Mouse (Mus musculus) urinary bladder, adult 18-20 months (tissue): Measurements from ENCODE around the gene Fbxl7.

Experiments used
- DNase-seq, 2 experiments: peaks; one replicate each; pipeline ENCODE4 v3.0.0; 2022; ENCODE audit warnings: low spot score in 2 of 2, mixed read lengths in 2 of 2

The Fbxl7 gene

DNA sequence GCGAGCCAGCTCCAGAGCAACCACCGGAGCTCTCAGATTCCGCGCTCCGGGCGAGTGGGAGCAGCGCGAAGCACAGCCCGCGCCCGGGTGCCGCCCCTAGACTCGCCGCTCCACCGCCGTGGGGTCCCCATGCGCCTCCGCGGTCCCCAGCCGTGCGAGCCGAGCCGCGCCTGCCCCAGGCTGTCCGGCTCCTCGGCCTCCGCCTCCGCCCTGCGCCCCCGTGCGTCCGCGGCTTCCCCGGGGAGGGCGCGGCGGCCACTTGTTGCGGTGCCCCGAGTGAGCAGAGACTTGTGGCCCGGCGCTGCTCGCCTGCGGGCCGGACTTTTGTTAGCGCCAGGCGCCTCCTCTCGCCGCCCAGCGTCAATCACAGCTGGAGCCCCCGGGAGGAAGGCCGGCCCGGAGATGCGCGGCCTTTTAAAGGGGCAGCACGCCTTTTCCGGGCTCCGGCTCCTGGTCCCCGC is at the start of gene Fbxl7:
Gene Fbxl7, minus strand, starts transcription at position 330 of the 461 bp plus-strand sequence.
- peak; percentile 48 to 79 for DNase-seq

DNA sequence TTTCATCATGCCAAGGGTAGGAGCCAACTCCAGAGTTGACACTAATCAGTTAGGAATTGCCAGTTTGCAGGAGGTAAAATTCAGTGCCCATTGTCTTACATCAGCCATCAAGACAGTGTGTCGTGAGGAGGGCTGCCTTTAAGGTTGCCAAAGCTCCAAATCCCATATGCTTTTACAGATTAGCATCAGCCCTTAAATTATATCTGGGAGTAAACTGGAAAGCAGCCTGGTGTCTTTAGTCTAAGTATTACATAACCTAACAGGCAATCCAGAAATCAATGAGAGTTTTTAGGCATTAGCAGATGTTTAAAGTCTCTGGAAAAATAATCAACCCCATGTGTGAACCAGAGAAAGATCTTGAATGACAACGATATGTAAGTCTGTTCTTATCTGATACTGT is 26.6 kb upstream of the Fbxl7 start:
- no peak for DNase-seq

DNA sequence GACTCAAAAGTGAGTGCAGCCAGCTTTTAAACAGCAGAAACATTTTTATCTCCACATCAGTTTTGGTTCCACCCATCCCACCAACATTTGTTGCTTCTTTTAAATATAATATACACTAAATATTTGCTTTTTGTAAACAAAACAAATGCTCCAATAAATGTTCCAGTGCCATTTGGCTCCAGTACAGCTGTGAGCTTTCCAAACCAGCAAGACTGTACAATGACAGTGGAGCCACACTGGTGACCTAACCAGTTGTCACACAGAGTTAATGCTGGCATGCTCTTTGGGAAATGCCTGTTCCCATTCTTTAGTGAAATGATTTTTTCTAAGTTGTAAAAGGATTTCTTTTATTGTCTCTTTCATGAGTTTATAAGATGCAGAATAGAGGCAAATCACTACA is 18.0 kb upstream of the Fbxl7 start:
- no peak for DNase-seq

DNA sequence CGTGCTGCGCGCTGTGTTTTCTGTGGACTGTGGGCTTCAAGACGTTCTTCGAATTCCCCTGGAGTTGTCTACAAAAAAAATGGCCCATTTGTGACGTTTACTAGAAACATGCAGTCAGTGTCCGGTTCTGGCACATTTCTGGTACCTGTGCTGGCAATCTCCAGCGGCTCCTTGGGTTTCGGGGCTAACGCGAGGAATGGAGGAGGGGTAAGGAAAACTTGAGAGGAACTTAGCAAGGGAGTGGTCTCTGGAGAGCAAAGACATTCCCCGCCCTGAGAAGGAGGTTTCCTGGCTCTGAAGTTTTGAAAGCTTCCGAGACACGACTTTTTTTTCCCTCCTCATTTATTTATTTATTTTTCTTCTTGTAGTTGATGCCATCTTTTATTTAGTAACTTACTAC is 381 bp upstream of the Fbxl7 start:
- peak in 1 of 2 experiments; percentile 0 for DNase-seq

DNA sequence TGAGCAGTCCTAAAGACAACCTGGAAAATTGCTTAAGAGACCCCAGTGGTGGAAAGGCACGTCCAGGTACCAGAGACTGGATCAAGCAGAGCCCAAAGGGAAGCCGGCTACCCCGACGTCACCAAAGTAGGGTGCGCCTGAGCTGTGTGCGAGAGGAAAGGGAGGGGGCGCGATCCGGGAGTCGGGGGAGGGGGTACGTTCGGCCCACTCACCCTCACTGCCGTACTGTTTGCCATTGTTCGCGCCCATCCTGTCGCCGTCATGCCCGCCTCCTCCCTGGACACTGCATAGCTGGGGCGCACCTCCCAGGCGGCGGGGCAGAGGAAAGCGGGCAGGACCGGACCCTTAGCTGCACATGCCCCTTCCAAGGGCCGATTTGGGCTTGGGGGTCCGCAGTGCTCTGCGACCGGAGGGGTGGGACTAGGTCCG is 565 bp downstream of the Fbxl7 start:
- DNase-seq, result peak; percentile 1 to 3

DNA sequence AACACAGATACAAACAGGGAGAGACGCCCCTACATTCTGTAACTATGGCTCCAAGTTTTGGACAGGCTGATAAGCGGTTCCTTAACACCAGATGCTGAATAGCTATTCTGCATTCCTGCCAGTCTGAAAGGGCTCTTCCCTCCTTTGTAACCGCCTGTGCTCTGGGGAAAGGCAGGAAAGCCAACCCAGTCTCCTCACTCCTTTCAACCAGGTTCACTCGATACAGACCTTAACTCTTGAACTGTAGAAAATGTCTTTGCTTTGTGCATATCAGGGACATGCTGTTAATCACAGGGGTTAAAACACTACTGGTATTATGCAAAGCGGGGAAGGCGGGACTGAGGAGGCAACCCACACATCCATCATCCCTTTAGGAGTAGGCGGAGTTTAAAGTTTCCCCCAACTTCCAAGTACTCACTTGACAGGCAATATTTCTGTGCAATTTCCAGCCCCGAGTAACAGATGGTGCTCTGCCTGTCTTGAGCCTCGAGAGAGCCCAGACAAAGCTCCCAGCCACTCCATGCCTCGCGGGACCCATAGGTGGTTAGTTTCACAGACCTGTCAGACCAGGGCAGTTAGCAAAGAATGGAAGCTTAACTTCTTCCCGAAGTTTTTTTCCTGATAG is 1.2 kb downstream of the Fbxl7 start:
- DNase-seq, result peak in 1 of 2 experiments; percentile 15

DNA sequence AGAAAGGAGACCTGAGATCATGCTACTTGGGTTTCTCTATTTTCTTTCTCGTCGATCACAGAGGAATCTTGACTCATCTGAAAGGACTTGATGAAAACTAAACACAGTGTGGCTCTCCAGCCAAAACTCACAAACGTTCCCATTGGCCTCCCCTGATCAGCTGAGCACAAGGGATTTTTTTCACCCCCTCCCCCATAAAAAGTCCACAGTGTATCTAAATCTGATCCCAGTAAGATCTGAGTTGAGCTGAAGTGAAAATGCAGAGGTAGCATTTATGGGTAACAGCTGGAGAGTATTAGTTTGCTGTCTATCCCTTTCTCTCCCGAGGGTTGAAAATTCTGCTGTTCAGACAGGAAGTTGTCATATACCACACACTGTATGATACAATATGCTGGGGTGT is 2.2 kb downstream of the Fbxl7 start:
- DNase-seq, result no peak

DNA sequence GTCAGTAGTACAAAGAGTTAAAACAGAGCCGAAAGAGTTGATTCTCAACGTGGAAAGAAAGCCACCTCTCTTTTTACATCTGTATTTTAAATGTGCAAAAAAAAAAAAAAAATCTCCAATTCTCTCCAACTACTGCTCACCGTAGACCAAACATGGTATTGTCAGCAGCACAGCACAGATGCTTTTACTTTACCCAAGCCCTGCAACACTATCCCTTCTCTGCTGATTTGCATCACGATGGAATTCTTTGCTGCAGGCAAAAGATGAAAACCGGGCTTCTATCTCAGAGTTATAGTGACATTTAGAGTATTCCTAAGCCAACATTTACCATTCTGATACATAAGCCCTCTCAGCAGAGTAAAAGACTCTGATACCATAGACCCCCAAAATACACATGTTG is 5.4 kb downstream of the Fbxl7 start:
- no peak for DNase-seq

DNA sequence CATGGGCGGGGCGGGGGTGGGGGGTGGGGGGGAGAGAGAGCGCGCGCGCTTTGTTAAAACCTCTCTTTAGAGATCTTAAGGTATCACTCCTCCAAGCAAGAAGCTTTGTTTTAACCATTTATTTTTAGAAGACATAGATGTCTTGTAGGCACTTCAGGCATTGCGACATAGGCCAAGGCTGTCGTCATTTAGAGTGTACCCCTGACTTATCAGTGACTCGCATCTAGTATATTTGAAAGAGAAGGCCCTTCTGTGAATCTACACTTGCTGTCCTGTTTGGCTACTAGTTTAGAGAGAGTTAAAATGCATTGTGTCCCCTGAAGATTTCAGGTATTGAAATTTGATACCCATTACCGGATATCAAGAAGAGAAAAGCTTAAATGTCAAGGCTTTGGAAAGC is 7.2 kb downstream of the Fbxl7 start:
- DNase-seq, result no peak

DNA sequence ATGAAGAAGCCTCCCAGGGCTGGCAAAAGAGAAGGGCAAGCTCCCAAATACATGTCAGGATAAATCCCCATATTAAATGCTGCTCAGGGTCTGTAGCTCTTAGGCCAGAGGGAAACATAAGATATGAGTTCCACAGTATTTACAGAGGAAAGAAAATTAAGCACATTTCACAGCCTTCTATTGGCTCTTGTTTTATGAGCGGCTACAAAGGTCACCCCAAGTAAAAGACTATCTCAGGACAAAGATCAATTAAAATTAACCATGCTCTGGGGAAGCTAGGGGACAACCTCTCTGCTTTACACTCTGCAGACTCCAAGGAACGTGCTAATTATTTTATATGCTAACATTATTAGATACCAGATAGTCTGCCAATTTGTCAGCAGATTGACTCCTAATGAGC is 9.4 kb downstream of the Fbxl7 start:
- DNase-seq, result no peak

DNA sequence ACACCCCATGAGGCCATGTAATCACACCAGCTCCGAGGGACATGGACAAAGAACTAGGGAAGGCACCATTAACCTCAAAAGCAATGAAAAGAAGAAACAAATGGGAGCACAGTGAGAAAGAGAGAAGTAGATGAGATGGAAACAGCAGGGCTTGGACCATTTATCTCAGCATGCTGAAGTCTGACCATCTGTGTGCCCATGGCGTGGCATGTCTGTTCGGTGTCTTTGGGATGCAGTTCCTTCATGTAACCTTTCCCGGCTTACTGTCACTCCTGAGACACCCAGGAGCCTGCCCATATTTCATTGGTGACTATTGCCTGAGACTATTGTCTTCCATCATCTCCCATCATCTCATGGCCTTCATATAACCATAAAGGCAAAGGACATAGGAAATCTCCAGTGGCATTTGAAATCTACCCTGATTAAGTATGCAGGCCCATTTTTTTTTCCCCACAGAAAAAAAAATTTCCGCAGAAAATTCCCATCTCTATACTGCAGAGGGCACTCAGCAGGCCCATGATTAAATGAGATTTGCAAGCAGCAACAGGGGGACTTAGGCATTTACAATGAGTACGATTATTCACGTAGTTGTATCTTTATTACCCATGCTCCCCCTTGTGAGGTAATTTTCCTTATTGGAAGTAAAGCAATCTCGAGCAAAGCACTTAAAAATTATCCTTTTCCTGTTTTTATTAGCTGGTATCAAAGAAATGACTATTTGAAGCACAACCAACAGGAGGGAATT is 15.0 kb downstream of the Fbxl7 start:
- DNase-seq, result no peak

DNA sequence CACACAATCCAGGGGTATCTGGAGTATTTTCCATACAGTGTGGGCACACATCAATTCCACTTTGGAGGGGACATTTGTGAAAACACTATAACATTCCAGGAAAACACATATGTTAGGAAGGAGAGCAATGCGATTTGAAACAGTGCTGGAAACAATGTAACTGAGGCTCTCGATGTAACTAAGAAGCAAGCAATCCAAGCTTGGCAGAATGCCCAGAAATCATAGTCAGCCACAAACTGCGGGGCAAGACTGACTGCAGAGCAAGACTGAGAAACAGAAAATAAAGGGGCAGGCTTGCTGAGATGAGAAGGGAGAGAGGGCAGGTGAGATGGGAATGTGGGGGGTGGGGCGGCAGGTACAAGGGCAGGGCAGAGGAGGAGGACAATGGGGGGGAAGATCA is 19.7 kb downstream of the Fbxl7 start:
- DNase-seq, result peak in 1 of 2 experiments; percentile 3

DNA sequence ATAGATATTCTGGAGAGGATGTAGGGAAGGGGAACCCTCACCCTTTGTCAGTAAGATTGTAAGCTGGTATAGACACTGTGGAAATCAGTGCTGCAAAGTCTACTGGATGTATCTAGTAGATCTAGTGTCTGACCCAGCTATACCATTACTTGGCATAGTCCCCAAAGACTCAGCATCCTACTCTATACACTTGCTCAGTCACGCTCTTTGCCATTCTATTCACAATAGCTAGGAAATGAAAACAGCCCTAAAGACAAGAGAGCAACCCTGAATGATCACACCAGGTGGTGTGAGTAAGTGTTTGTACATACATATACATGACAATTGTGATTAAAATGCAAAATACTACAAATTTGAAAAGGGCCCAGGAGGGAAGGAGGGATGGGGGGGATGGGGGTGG is 23.1 kb downstream of the Fbxl7 start:
- DNase-seq, result no peak

DNA sequence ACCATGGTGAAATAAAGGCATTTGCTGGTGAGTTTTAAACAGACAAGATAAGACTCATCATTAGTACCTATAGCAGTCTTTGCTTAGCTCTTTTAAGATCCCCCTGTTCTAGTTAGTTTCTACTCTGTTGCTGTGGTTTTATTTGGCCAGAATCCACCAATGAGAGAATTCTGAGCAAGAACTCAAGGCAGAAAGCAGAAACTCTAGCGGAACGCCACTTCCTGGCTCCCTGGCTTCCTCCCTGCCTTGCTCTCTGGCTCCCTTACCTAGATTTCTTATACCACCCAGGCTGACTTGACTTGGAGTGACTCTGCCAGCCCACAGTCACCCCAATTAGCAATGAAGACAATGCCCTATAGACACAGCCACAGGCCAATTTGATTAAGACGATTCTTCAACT is 26.2 kb downstream of the Fbxl7 start:
- DNase-seq, result no peak

DNA sequence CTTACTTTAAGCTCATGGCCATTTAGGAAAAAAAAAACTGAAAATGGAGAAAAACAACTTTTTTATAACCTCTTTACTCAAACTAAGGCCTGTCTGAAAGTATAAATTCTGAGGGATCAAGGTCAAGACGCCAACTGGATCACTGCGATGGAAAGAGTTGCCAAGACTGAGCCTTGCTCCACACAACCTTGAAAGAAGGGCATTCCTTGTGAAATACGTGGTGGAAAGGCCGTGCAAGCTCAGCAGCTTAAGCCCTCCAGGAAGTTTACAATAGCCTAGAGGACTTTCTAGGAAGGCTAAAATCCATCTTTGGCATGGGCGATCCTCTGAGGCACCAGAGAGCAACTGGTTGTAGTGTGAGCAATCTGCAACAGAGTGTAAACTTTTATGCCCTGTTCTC is 27.9 kb downstream of the Fbxl7 start:
- no peak for DNase-seq

DNA sequence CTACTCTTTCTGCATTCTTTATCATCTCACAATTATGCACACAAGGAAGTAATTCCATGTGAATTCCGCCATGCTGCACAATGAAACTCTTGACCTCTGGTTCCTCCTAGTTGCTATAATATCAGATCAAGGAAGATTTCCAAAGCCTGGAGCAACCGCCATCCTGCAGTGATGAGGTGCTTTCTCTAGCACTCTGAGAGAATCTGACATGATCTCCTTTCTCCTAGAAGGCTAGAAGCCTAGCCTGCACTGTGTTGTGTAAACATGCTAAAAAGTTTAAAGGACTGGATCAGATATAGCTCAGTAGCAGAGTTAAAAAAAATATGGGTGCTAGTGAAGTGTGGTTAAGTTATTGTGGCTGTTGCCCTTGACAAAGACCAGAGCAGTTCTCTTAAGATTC is 33.2 kb downstream of the Fbxl7 start:
- no peak for DNase-seq

DNA sequence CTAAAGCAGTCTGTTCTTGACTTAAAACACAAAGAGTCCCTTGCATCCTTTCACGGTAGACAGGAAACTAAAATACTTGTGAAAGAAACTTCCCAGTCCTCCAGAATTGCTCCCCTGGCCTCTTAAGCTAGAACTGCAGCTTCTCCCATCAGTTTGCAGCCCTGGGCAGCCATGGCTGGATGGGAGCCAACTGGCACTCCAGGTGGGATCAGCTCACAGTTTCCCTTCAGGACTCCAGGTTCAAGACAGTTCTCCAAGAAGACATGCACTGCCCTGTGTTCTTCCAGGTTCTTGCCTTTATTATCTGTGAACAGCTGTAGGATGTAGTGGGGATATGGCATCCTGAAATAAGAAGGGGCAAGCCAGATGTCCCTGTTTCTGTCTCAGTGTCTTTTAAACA is 45.8 kb downstream of the Fbxl7 start:
- no peak for DNase-seq

DNA sequence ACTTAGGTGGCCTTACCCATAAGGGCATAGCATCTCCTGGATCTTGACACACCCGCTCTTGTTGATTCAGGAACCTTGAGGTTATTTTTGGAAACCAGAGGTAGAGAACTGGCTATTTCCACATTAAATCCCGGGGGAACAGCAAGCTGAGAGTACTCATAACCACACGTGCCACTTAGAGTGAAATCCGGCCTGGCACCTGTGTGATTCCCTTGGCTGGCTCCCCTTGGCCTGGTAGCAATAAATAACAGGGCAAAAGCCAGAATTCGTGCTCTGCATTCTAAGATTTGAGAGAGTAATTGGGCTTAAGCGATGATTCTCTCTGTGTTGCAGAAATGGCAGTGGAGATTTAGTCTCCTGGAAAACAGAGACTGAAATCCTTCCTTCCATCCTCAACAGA is 53.2 kb downstream of the Fbxl7 start:
- no peak for DNase-seq

DNA sequence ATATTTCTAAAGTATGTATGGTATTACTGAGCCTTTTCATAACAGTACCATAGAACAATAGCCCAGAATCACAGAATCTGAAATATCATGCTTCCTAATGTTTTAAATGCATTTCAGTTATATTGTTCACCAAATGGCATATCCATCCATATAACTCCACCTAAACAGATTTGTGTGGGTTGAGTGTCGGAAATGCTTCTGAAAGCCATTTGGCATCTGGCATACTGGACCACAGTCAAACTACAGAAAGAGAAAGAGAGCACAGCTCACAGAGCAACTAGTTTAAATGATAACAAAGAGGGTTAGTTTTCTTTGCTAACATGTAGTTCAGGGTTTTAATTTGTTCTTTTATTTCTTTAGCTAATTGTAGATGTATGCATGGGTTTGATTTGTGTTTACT is 57.0 kb downstream of the Fbxl7 start:
- no peak for DNase-seq

DNA sequence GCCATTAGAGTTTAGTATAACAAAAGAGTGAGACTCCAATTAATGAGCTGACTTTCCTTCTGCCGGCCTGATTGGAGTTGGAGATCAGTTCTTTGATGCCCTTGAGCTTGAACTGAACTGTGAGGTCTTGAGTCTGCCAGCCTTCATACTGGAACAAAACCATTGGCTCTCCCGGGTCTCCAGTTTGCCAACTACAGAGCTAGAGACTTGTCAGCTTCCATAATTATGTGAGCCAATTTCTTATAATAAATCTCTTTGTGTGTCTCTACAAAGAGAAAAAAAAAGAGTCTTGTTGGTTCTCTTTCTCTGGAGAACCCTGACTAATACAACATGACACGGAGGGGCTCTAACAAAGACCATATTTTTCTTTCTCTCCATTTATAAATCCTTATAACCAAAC is 58.2 kb downstream of the Fbxl7 start:
- DNase-seq, result no peak

DNA sequence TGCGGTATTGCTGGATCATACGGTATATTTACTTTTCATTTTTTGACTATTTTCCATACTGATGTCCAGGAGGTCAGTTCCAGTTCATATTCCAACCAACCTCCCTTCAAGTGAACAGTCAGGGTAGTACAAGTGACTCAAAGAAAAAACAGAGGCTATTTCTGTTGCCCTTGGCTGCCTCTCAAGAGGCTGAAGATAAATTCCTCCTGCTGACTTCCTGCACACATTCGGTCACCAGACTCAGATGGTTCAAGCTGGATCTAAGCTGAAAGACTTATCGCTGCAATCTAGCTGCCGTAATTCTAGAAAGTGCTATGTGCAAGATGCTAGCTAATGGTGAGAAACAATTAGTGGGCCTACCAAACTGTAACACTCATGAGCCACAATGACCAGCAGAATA is 61.0 kb downstream of the Fbxl7 start:
- DNase-seq, result no peak

DNA sequence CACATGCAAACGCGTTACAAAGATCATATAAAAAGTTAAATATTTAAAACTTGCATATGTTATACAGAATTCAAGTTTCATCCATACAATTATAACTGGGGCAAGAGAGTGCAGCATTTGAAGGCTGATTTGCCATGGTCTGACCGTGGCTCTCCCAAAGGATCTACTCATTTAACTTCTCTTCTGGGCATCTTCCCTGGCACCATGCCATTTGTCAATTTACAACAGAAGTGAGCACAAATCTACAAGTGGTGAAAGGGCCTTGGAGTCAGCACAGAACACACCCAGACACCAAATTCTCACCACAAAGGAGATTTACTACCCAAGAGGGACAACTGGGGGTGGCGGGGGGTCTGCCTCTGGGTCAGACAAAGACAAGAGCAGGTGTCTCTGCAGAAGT is 64.2 kb downstream of the Fbxl7 start:
- DNase-seq, result no peak

DNA sequence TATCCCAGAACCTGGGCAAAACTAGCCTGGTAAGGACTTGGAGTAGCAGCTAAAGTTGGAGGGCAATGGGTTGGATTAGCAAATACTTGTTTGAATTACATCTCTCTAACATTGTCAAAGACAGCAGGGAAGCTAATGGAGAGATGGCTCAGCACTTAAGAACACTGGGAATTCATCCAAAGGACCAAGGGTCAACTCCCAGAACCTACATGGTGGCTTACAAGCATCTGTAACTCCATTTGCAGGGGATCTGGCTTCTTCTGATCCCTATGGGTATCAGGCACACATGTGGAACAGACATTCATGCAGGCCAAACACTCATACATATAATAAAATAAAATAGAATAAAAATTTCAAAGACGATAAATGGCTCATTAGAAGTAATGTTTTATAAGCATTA is 78.4 kb downstream of the Fbxl7 start:
- DNase-seq, result no peak

DNA sequence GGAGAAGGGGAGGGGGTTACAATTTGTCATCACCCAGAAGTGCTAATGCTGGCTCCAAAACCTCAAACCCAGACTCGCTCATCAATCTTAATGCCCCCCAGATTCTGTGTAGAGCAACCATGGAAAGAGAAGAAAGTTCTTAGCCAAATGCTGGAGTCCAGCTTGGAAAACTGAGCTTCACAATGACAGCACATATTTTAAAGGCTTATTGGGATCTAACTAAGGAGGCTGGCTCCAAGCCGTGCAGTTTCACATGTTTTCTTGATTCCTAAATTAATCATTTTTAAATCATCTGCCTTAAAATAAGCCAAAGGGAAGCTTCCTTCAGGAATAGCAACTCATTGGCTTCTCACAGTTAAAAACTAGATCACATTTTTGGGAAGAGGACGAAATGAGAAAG is 82.5 kb downstream of the Fbxl7 start:
- no peak for DNase-seq
